Mouse (Mus musculus) G1E (cell line): ENCODE data around the gene Tbl1x.

ENCODE experiments used
- CTCF ChIP-seq: IDR thresholded peaks from 2 replicates; pipeline ENCODE4 v1.5.1; 2012; ENCODE audit warnings: low read depth, low read length, inconsistent platforms, mixed read lengths
- GATA2 ChIP-seq: IDR thresholded peaks from 2 replicates; pipeline ENCODE4 v1.6.1; 2012; ENCODE audit warnings: low read depth, low read length, inconsistent platforms, borderline replicate concordance
- POLR2AphosphoS5 ChIP-seq: IDR thresholded peaks from 2 replicates; pipeline ENCODE4 v1.6.1; 2012; ENCODE audit warnings: low read depth, low read length, inconsistent platforms; ENCODE audit not compliant: insufficient replicate concordance
- TAL1 ChIP-seq: conservative IDR thresholded peaks from 2 replicates; pipeline ENCODE4 v1.6.1; 2012; ENCODE audit warnings: low read depth, low read length, inconsistent platforms, mixed read lengths

- TF ChIP-seq CTCF (no peak), TAL1 (no peak), GATA2 (no peak), POLR2AphosphoS5 (no peak)
Measured at GRCm38 (mm10) chrX:77530997-77531396, 20.2 kb downstream of the Tbl1x start.
